Mouse (Mus musculus) testis, adult 2 months (tissue): ENCODE data around the gene Sik1. TPM values are rescaled to one million over a fixed set of nuclear protein-coding genes. Genes with fewer than 3 reads are reported as not detected.

Source experiments
- H3K27ac ChIP-seq: fragments of 200-500 bp; 2 replicates; pipeline ENCODE4 v1.5.1; 2012; ENCODE audit warnings: low read depth, low read length; ENCODE audit not compliant: control insufficient read depth, insufficient read depth
- H3K27me3 ChIP-seq: fragments of 200-500 bp; 2 replicates; pipeline ENCODE4 v1.6.1; 2012; ENCODE audit warnings: mild to moderate bottlenecking, low read length, moderate library complexity; ENCODE audit not compliant: control insufficient read depth, insufficient read depth
- H3K36me3 ChIP-seq: fragments of 200-500 bp; 2 replicates; pipeline ENCODE4 v1.6.1; 2012; ENCODE audit warnings: mild to moderate bottlenecking, low read length; ENCODE audit not compliant: control insufficient read depth, insufficient read depth
- H3K4me1 ChIP-seq: fragments of 200-500 bp; 2 replicates; pipeline ENCODE4 v1.6.1; 2012; ENCODE audit warnings: low read length; ENCODE audit not compliant: control insufficient read depth, insufficient read depth
- H3K4me3 ChIP-seq: fragments of 200-500 bp; 2 replicates; pipeline ENCODE4 v1.5.1; 2012; ENCODE audit warnings: low read depth, mild to moderate bottlenecking, low read length, moderate library complexity, mixed read lengths; ENCODE audit not compliant: control insufficient read depth
- CTCF ChIP-seq: fragments of 200-500 bp; IDR thresholded peaks from 2 replicates; pipeline ENCODE4 v1.5.1; 2012; ENCODE audit warnings: low read depth, mild to moderate bottlenecking, inconsistent platforms, low read length, moderate library complexity; ENCODE audit not compliant: control insufficient read depth, insufficient read depth, insufficient replicate concordance
- POLR2A ChIP-seq: fragments of 200-500 bp; IDR thresholded peaks from 2 replicates; pipeline ENCODE4 v1.6.1; 2012; ENCODE audit warnings: low read depth, mild to moderate bottlenecking, inconsistent platforms, low read length, moderate library complexity; ENCODE audit not compliant: control insufficient read depth
- polyA plus RNA-seq: library from polyadenylated mRNA; depleted of rRNA; stranded (reverse); fragments of >200 nt; gene quantifications from 2 replicates; pipeline ENCODE4 v1.2.3, GENCODE M21; 2012

Sik1 gene
- polyA plus RNA-seq, 1 experiment, result 19.2 TPM

- no peaks in the 10 kb centered on the region for H3K36me3 ChIP-seq
Measured at GRCm38 (mm10) chr17:31846352-31846751, 9.3 kb downstream of the Sik1 start.

GRCm38 (mm10) chr17:31843891-31844290 is 11.7 kb downstream of the Sik1 start:
- no peak overlapping the region for H3K4me3 ChIP-seq
- H3K27me3 ChIP-seq, result no peaks in the 10 kb centered on the region
- H3K36me3 ChIP-seq, result no peaks in the 10 kb centered on the region
- TF ChIP-seq POLR2A, result no peak
- H3K27ac ChIP-seq, result no peak overlapping the region
- H3K4me1 ChIP-seq, result peaks cover 4% of the 10 kb centered on the region

More at GRCm38 (mm10) chr17:31846352-31846751, 9.3 kb downstream of the Sik1 start:
- H3K27me3 ChIP-seq, result no peaks in the 10 kb centered on the region
- H3K27ac ChIP-seq, result no peak overlapping the region
- H3K4me1 ChIP-seq, result peaks cover 3% of the 10 kb centered on the region
- no peak overlapping the region for H3K4me3 ChIP-seq
- TF ChIP-seq CTCF, result no peak
- TF ChIP-seq POLR2A, result no peak

- H3K36me3 ChIP-seq, result no peaks in the 10 kb centered on the region
- H3K4me1 ChIP-seq, result peaks cover 4% of the 10 kb centered on the region
- H3K4me3 ChIP-seq, result no peak overlapping the region
- no peaks in the 10 kb centered on the region for H3K27me3 ChIP-seq
- H3K27ac ChIP-seq, result no peak overlapping the region; the same call in 1 of the 2 replicates
- TF ChIP-seq CTCF (no peak), POLR2A (no peak)
Measured at GRCm38 (mm10) chr17:31842930-31843822, 12.4 kb downstream of the Sik1 start.

- H3K4me3 ChIP-seq, result no peak overlapping the region
- no peaks in the 10 kb centered on the region for H3K36me3 ChIP-seq
- H3K27me3 ChIP-seq, result no peaks in the 10 kb centered on the region
- no peak for TF ChIP-seq POLR2A
- TF ChIP-seq CTCF, result no peak
- H3K27ac ChIP-seq, result peak overlapping the region; percentile 5
- H3K4me1 ChIP-seq, result peaks cover 4% of the 10 kb centered on the region
Measured at GRCm38 (mm10) chr17:31841842-31842611, 13.6 kb downstream of the Sik1 start.

DNA sequence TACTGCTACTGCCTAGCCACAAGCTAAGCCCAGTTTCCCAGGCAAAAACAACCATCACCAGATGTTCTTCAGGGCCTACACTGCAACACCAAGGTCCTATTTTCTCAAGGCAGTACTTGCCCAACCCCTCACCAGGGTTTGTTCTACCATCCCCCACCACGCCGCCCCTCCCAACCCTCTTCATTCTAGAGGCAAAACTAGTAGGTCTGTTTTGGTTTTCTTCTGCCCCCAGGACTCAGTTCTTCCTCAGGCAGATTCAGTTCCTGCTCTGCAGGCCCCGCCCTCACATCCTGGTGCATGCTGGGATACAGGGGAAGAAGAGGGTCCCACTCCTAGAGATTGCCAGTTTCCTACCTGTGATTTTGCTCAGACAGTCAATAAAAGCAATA is 14.2 kb downstream of the Sik1 start:
- Histone ChIP-seq H3K4me1 (peaks cover 4% of the 10 kb centered on the region), H3K4me3 (no peak overlapping the region), H3K27me3 (no peaks in the 10 kb centered on the region), H3K27ac (no peak overlapping the region), H3K36me3 (no peaks in the 10 kb centered on the region)
- TF ChIP-seq CTCF (no peak), POLR2A (no peak)

GRCm38 (mm10) chr17:31840423-31841003 is 15.1 kb downstream of the Sik1 start:
- Histone ChIP-seq H3K27ac (no peak overlapping the region), H3K4me3 (no peak overlapping the region), H3K36me3 (no peaks in the 10 kb centered on the region), H3K4me1 (peaks cover 4% of the 10 kb centered on the region), H3K27me3 (no peaks in the 10 kb centered on the region)
- TF ChIP-seq CTCF (no peak), POLR2A (no peak)

DNA sequence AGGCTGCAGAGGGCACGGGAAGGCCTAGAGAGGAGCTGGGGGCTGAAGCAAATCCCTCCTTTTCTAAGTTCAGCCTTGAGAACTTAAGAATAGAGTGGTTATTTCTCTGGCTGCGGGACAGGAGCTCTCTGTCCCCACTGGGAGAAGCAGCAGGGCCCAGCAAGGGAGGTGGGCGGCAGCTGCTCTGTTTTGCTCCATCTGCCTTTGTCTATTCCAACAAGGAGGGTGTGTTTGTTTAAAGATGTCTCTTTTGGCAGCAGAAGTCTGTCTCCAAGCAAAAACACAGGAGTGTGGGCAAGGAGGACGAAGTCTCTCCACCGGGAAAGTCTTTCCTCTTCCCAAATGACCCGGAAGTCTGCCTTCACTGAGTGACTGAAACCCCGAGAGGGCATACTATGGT is 18.8 kb downstream of the Sik1 start:
- H3K4me3 ChIP-seq, result no peak overlapping the region
- TF ChIP-seq CTCF (no peak), POLR2A (no peak)
- H3K36me3 ChIP-seq, result no peaks in the 10 kb centered on the region
- H3K27me3 ChIP-seq, result no peaks in the 10 kb centered on the region
- H3K27ac ChIP-seq, result no peak overlapping the region
- peaks cover 4% of the 10 kb centered on the region for H3K4me1 ChIP-seq
